Mouse (Mus musculus) testis, adult 2 months (tissue): ENCODE data around the gene Gm1123.

Experiments
- CTCF ChIP-seq: fragments of 200-500 bp; IDR thresholded peaks from 2 replicates; pipeline ENCODE4 v1.5.1; 2012; ENCODE audit warnings: low read depth, mild to moderate bottlenecking, inconsistent platforms, low read length, moderate library complexity; ENCODE audit not compliant: control insufficient read depth, insufficient read depth, insufficient replicate concordance
- POLR2A ChIP-seq: fragments of 200-500 bp; IDR thresholded peaks from 2 replicates; pipeline ENCODE4 v1.6.1; 2012; ENCODE audit warnings: low read depth, mild to moderate bottlenecking, inconsistent platforms, low read length, moderate library complexity; ENCODE audit not compliant: control insufficient read depth

DNA sequence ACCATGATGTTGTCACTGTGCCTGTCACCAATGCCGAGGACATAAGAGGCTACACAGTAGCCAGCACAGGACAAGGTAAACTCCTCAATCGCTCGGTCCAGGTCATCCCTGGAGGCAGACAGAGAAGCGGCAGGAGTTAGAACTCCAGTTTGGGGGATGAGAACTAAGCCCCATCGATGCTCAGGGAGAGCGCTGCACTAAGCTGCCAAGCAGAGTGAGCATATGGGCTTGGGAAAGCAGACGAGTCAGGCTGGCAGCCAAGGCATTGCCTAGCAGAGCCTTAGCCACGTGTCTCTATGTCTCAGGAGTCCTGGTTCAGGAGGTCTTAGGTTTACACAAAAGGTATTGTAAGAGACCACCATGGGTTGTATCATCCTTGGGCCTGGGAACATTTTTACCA is 9.2 kb upstream of the Gm1123 start:
- TF ChIP-seq POLR2A = no peak
- no peak for TF ChIP-seq CTCF
